Mouse (Mus musculus) kidney, embryonic 15.5 days (tissue): Measurements from ENCODE around the gene Hbq1b. TPM values are rescaled to one million over a fixed set of nuclear protein-coding genes. Genes with fewer than 3 reads are reported as not detected.
A peak's percentile ranks its signal among the peaks of the same experiment; 100 is the strongest.
"Not testable (repeated sequence)": the region's sequence is repeated elsewhere in the genome, so short reads cannot be mapped to it uniquely, and the experiment has no call there.

Experiments used
- ATAC-seq: fragments of 200-750 bp; cut with Nextera tagmentation; replicated peaks from 2 replicates; pipeline ENCODE4 v1.8.0; 2017; ENCODE audit warnings: moderate TSS enrichment; ENCODE audit not compliant: low FRiP score
- H3K27ac ChIP-seq: fragments of 300-500 bp; sonication (generic); 2 replicates; pipeline ENCODE4 v1.5.1; 2015; ENCODE audit warnings: mild to moderate bottlenecking, inconsistent platforms
- H3K27me3 ChIP-seq: fragments of 300-500 bp; sonication (generic); 2 replicates; pipeline ENCODE4 v1.6.1; 2015; ENCODE audit warnings: inconsistent platforms
- H3K36me3 ChIP-seq: fragments of 300-500 bp; sonication (generic); 2 replicates; pipeline ENCODE4 v1.6.1; 2015; ENCODE audit warnings: inconsistent platforms
- H3K4me1 ChIP-seq: fragments of 300-500 bp; sonication (generic); 2 replicates; pipeline ENCODE4 v1.6.1; 2015; ENCODE audit warnings: inconsistent platforms
- H3K4me2 ChIP-seq: fragments of 300-500 bp; sonication (generic); 2 replicates; pipeline ENCODE4 v1.6.1; 2015; ENCODE audit warnings: moderate library complexity, mild to moderate bottlenecking, inconsistent platforms
- H3K4me3 ChIP-seq: fragments of 300-500 bp; sonication (generic); replicated peaks from 2 replicates; pipeline ENCODE4 v1.5.1; 2015; ENCODE audit warnings: mild to moderate bottlenecking, inconsistent platforms
- H3K9ac ChIP-seq: fragments of 300-500 bp; sonication (generic); 2 replicates; pipeline ENCODE4 v1.6.1; 2015; ENCODE audit warnings: mild to moderate bottlenecking, inconsistent platforms
- H3K9me3 ChIP-seq: fragments of 300-500 bp; sonication (generic); replicated peaks from 2 replicates; pipeline ENCODE4 v1.6.1; 2016; ENCODE audit warnings: inconsistent platforms
- WGBS: fragments of 180-500 bp; shearing (Covaris S2); methylation state at CpG from one replicate; pipeline ENCODE4 v1.1.7; 2015; ENCODE audit warnings: mixed read lengths; 5-methylcytosine and 5-hydroxymethylcytosine counted together
- polyA plus RNA-seq: library from polyadenylated mRNA; unstranded; fragments of >200 nt; fragmentation: Nextera tagmentation; extraction: Ambion mirVana; gene quantifications from 2 replicates; pipeline ENCODE4 v1.2.1, GENCODE M21; 2015

The Hbq1b gene
- polyA plus RNA-seq, 1 experiment from 2014 or later: 2.5 TPM

- no peaks in the 10 kb centered on the region for H3K9me3 ChIP-seq
- H3K4me1 ChIP-seq: peaks cover 7% of the 10 kb centered on the region
- WGBS: 51% methylated on average over 4 of the region's 4 CpGs
- H3K36me3 ChIP-seq: no peaks in the 10 kb centered on the region
- no peak overlapping the region for H3K4me3 ChIP-seq
- H3K27me3 ChIP-seq: peaks cover 14% of the 10 kb centered on the region; the same call in 1 of the 2 replicates
- no peak for ATAC-seq
- H3K9ac ChIP-seq: no peak overlapping the region
- no peak overlapping the region for H3K27ac ChIP-seq
- H3K4me2 ChIP-seq: no peak overlapping the region
These were observed 15.6 kb upstream of the Hbq1b start for GRCm38 (mm10) chr11:32271178-32271577.

GRCm38 (mm10) chr11:32276347-32276746 is 10.4 kb upstream of the Hbq1b start, which contains the start of gene Hba-x:
TSS of gene Hba-x (plus strand) at chr11:32276400.
- no peak within 1 kb of the TSS for H3K27ac ChIP-seq
- no peak within 1 kb of the TSS for H3K4me2 ChIP-seq
- no peaks in the 10 kb centered on the region for H3K36me3 ChIP-seq
- no peak within 1 kb of the TSS for H3K4me3 ChIP-seq
- H3K9ac ChIP-seq: no peak within 1 kb of the TSS
- peaks cover 21% of the 10 kb centered on the region for H3K27me3 ChIP-seq
- no peaks in the 10 kb centered on the region for H3K4me1 ChIP-seq
- no peaks in the 10 kb centered on the region for H3K9me3 ChIP-seq
- ATAC-seq: no peak
- 73% methylated on average over 3 of the region's 3 CpGs for WGBS

- Histone ChIP-seq H3K9ac (no peak overlapping the region), H3K27me3 (peaks cover 19% of the 10 kb centered on the region), H3K9me3 (no peaks in the 10 kb centered on the region), H3K27ac (no peak overlapping the region), H3K4me1 (no peaks in the 10 kb centered on the region), H3K4me3 (no peak overlapping the region), H3K36me3 (no peaks in the 10 kb centered on the region), H3K4me2 (no peak overlapping the region)
- ATAC-seq: no peak
- 71% methylated on average over 21 of the region's 21 CpGs for WGBS
These were observed 8.9 kb upstream of the Hbq1b start for GRCm38 (mm10) chr11:32277736-32278457.

GRCm38 (mm10) chr11:32278458-32278957 is 8.3 kb upstream of the Hbq1b start:
- Histone ChIP-seq H3K27ac (no peak overlapping the region), H3K36me3 (no peaks in the 10 kb centered on the region), H3K4me3 (no peak overlapping the region), H3K4me1 (no peaks in the 10 kb centered on the region), H3K9me3 (no peaks in the 10 kb centered on the region), H3K9ac (no peak overlapping the region), H3K4me2 (no peak overlapping the region), H3K27me3 (peaks cover 19% of the 10 kb centered on the region)
- no peak for ATAC-seq
- 85% methylated on average over 12 of the region's 12 CpGs for WGBS

- Histone ChIP-seq H3K4me1 (no peaks in the 10 kb centered on the region), H3K9me3 (no peaks in the 10 kb centered on the region), H3K9ac (no peak overlapping the region), H3K4me2 (no peak overlapping the region), H3K4me3 (no peak overlapping the region), H3K36me3 (no peaks in the 10 kb centered on the region), H3K27me3 (peaks cover 19% of the 10 kb centered on the region), H3K27ac (no peak overlapping the region)
- ATAC-seq: no peak
- 33% methylated on average over 2 of the region's 2 CpGs for WGBS
These were observed 6.1 kb upstream of the Hbq1b start for GRCm38 (mm10) chr11:32280646-32281045.

- 82% methylated on average over 1 of the region's 1 CpGs for WGBS
- no peak for ATAC-seq
- Histone ChIP-seq H3K27me3 (peaks cover 14% of the 10 kb centered on the region), H3K4me3 (no peak overlapping the region), H3K9ac (no peak overlapping the region), H3K9me3 (no peaks in the 10 kb centered on the region), H3K27ac (no peak overlapping the region), H3K4me2 (no peak overlapping the region), H3K4me1 (no peaks in the 10 kb centered on the region), H3K36me3 (no peaks in the 10 kb centered on the region)
These were observed 5.2 kb upstream of the Hbq1b start for GRCm38 (mm10) chr11:32281416-32282144.

- WGBS: 33% methylated on average over 1 of the region's 5 CpGs
- H3K9me3 ChIP-seq, H3K4me2 ChIP-seq, H3K36me3 ChIP-seq, H3K9ac ChIP-seq, H3K27ac ChIP-seq, H3K4me1 ChIP-seq, H3K4me3 ChIP-seq: not testable (repeated sequence)
- peaks cover 17% of the 10 kb centered on the region for H3K27me3 ChIP-seq
- peak; percentile 53 for ATAC-seq
These were observed 3.5 kb upstream of the Hbq1b start, which contains the start of gene Hba-a1 for GRCm38 (mm10) chr11:32283091-32283777. TSS of gene Hba-a1 (plus strand) at chr11:32283511.

- not testable (repeated sequence) for H3K4me1 ChIP-seq, ATAC-seq, H3K4me3 ChIP-seq, H3K27ac ChIP-seq, H3K9me3 ChIP-seq, H3K4me2 ChIP-seq, H3K36me3 ChIP-seq, H3K9ac ChIP-seq
- 57% methylated on average over 2 of the region's 2 CpGs for WGBS
- peaks cover 11% of the 10 kb centered on the region for H3K27me3 ChIP-seq
These were observed 2.2 kb upstream of the Hbq1b start for GRCm38 (mm10) chr11:32284582-32284981.

- H3K9ac ChIP-seq: no peak overlapping the region
- WGBS: 87% methylated on average over 7 of the region's 7 CpGs
- H3K9me3 ChIP-seq: no peaks in the 10 kb centered on the region
- H3K4me1 ChIP-seq: no peaks in the 10 kb centered on the region
- H3K27ac ChIP-seq: no peak overlapping the region
- ATAC-seq: peak; percentile 30; the same call in 1 of the 2 replicates
- no peaks in the 10 kb centered on the region for H3K36me3 ChIP-seq
- no peak overlapping the region for H3K4me2 ChIP-seq
- peaks cover 11% of the 10 kb centered on the region for H3K27me3 ChIP-seq
- no peak overlapping the region for H3K4me3 ChIP-seq
These were observed 1.6 kb upstream of the Hbq1b start for GRCm38 (mm10) chr11:32285031-32285775.

GRCm38 (mm10) chr11:32285887-32286286 is 878 bp upstream of the Hbq1b start:
- not testable (repeated sequence) for H3K4me2 ChIP-seq, H3K4me3 ChIP-seq, H3K27ac ChIP-seq, H3K9me3 ChIP-seq, H3K36me3 ChIP-seq, H3K9ac ChIP-seq, ATAC-seq, H3K4me1 ChIP-seq
- H3K27me3 ChIP-seq: peaks cover 11% of the 10 kb centered on the region

GRCm38 (mm10) chr11:32287493-32287825 is 694 bp downstream of the Hbq1b start:
- H3K27me3 ChIP-seq: peaks cover 11% of the 10 kb centered on the region
- 70% methylated on average over 9 of the region's 9 CpGs for WGBS
- H3K36me3 ChIP-seq: no peaks in the 10 kb centered on the region
- H3K4me2 ChIP-seq: peak overlapping the region; percentile 59; the same call in 1 of the 2 replicates
- no peaks in the 10 kb centered on the region for H3K9me3 ChIP-seq
- H3K4me3 ChIP-seq: no peak overlapping the region
- H3K4me1 ChIP-seq: no peaks in the 10 kb centered on the region
- no peak overlapping the region for H3K9ac ChIP-seq
- H3K27ac ChIP-seq: no peak overlapping the region
- ATAC-seq: no peak
